Mouse (Mus musculus): ENCODE measurements around the gene Sept4. TPM values are rescaled to one million over a fixed set of nuclear protein-coding genes. Genes with fewer than 3 reads are reported as not detected.

Sept4 gene
- 4.9 TPM for polyA plus RNA-seq (2014; fragmentation: Illumina TruSeq; extraction: RNeasy Lipid Tissue Mini Kit (QIAGEN cat#74804); ENCODE audit: low read depth, low replicate concordance)

GRCm38 (mm10) chr11:87568255-87568953 lies at the start of gene Sept4:
Gene Sept4, plus strand, starts transcription at chr11:87568903.

GRCm38 (mm10) chr11:87566501-87566900 lies 2.2 kb upstream of the Sept4 start, which contains the start of gene Gm11492:
Gene Gm11492, plus strand, starts transcription at chr11:87566653.

DNA sequence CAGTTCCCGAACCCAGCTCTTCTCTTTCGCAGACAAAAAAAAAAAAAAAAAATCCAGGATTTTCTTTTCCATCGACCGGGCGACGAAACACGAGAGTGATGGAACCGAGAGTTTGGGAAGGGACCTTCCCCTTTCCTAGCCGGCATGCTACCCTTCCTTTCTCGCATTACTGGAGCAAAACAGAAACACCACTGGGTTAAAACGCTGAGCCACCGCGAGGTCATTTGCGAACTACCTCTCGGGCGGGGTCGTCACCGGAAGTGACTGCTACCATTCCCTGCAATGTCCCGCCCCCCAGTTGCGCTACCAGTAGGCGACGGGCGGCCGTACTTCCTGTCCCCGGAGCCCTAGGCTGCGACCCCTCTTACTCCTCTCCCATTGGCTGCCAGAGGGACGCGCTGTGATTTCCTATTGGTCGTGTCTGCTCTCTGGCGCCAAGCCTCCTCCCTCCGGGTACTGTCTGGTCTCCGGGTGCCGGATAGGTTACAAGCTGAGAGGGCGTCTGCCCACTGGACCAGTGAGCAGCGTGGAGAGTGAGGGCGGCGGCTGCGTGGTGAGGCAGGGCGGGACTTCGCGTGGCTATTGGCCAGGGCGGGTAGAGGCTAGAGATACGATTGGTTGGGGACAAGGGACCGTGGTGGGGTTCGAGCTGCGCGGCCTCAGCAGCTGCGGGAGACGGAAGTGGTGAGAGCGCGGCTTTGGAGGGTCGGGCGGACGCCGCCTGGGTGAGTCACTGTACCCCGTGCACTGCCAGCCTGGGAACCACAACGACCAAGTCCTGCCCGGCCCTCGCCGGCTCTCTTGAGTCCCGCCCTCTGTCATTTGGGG lies 23.0 kb downstream of the Sept4 start, which contains the start of gene Mtmr4:
Gene Mtmr4 (plus strand): TSS at position 637 of the 828 bp plus-strand sequence.

GRCm38 (mm10) chr11:87616790-87617474 lies 48.2 kb downstream of the Sept4 start, which contains the start of gene Hsf5:
Gene Hsf5, plus strand, starts transcription at chr11:87617164.

Other genes starting within 250 kb of the Sept4 start
- 8.6 TPM for gene Ppm1e, start 209.9 kb upstream of the Sept4 start, polyA plus RNA-seq (2014; fragmentation: Illumina TruSeq; extraction: RNeasy Lipid Tissue Mini Kit (QIAGEN cat#74804); ENCODE audit: low read depth, low replicate concordance)
- gene Rad51c, start 163.9 kb upstream of the Sept4 start, polyA plus RNA-seq (2014; fragmentation: Illumina TruSeq; extraction: RNeasy Lipid Tissue Mini Kit (QIAGEN cat#74804); ENCODE audit: low read depth, low replicate concordance): 3.8 TPM
- 3.9 TPM for gene Tex14, start 163.8 kb upstream of the Sept4 start, polyA plus RNA-seq (2014; fragmentation: Illumina TruSeq; extraction: RNeasy Lipid Tissue Mini Kit (QIAGEN cat#74804); ENCODE audit: low read depth, low replicate concordance)
- not detected for gene Gm11492, start 2.2 kb upstream of the Sept4 start, polyA plus RNA-seq (2014; fragmentation: Illumina TruSeq; extraction: RNeasy Lipid Tissue Mini Kit (QIAGEN cat#74804); ENCODE audit: low read depth, low replicate concordance)
- gene Mtmr4, start 23.3 kb downstream of the Sept4 start, polyA plus RNA-seq (2014; fragmentation: Illumina TruSeq; extraction: RNeasy Lipid Tissue Mini Kit (QIAGEN cat#74804); ENCODE audit: low read depth, low replicate concordance): 32.9 TPM
- 0.25 TPM for gene Hsf5, start 48.3 kb downstream of the Sept4 start, polyA plus RNA-seq (2014; fragmentation: Illumina TruSeq; extraction: RNeasy Lipid Tissue Mini Kit (QIAGEN cat#74804); ENCODE audit: low read depth, low replicate concordance)
- gene Rnf43, start 93.8 kb downstream of the Sept4 start, polyA plus RNA-seq (2014; fragmentation: Illumina TruSeq; extraction: RNeasy Lipid Tissue Mini Kit (QIAGEN cat#74804); ENCODE audit: low read depth, low replicate concordance): 15.0 TPM
- gene Supt4a, start 168.6 kb downstream of the Sept4 start, polyA plus RNA-seq (2014; fragmentation: Illumina TruSeq; extraction: RNeasy Lipid Tissue Mini Kit (QIAGEN cat#74804); ENCODE audit: low read depth, low replicate concordance): 17.7 TPM
- gene Tspoap1, start 191.6 kb downstream of the Sept4 start, polyA plus RNA-seq (2014; fragmentation: Illumina TruSeq; extraction: RNeasy Lipid Tissue Mini Kit (QIAGEN cat#74804); ENCODE audit: low read depth, low replicate concordance): not detected
- gene Mpo, start 224.7 kb downstream of the Sept4 start, polyA plus RNA-seq (2014; fragmentation: Illumina TruSeq; extraction: RNeasy Lipid Tissue Mini Kit (QIAGEN cat#74804); ENCODE audit: low read depth, low replicate concordance): not detected